Mouse (Mus musculus) heart, postnatal 0 days (tissue): Measurements from ENCODE around the gene Eva1b.

Experiments
- CTCF ChIP-seq: IDR thresholded peaks from 2 replicates; pipeline ENCODE4 v1.5.1; 2016; ENCODE audit warnings: antibody characterized with exemption, control low read depth, low read depth
- EP300 ChIP-seq: IDR thresholded peaks from 2 replicates; pipeline ENCODE4 v1.6.1; 2016; ENCODE audit warnings: antibody characterized with exemption, low read depth

DNA sequence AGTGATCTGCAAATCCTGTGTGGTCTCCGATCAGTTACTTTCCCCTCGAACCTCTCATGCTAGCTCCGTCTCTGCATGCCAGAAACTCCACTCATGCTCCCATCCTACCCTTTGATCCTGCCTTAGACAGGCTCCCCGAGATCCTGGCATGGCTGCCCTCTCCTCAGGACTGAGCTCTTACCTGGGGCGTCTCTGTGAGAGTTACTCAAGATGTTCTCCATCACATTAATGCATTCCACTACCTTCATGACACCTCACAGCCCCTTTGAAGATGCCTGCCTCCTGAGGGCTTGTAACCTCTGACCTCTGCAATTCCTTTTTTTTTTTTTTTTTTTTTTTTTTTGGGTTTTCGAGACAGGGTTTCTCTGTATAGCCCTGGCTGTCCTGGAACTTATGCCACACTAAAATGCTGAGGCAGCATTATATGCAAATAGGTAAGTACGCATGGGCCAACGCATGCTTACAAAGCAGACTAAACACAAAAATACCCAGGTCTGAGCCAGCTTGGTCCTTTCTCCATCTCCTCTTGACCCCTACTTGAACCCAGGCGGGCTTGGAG lies 491 bp upstream of the Eva1b start:
- TF ChIP-seq CTCF (no peak), EP300 (no peak)
